Mouse (Mus musculus) heart, embryonic 13.5 days (tissue): ENCODE results near the gene Dgat2. TPM values are rescaled to one million over a fixed set of nuclear protein-coding genes. Genes with fewer than 3 reads are reported as not detected.

ENCODE experiments used
- ATAC-seq: fragments of 200-750 bp; cut with Nextera tagmentation; 2 replicates; pipeline ENCODE4 v1.8.0; 2017; ENCODE audit warnings: moderate TSS enrichment; ENCODE audit not compliant: insufficient number of reproducible peaks, low FRiP score, low TSS enrichment; ENCODE audit errors: extremely low read depth
- H3K27ac ChIP-seq: fragments of 300-500 bp; sonication (generic); replicated peaks from 2 replicates; pipeline ENCODE4 v1.5.1; 2015; ENCODE audit warnings: moderate library complexity, mild to moderate bottlenecking, inconsistent platforms
- H3K27me3 ChIP-seq: fragments of 300-500 bp; sonication (generic); replicated peaks from 2 replicates; pipeline ENCODE4 v1.6.1; 2015; ENCODE audit warnings: mild to moderate bottlenecking, inconsistent platforms
- H3K36me3 ChIP-seq: fragments of 300-500 bp; sonication (generic); 2 replicates; pipeline ENCODE4 v1.6.1; 2015; ENCODE audit warnings: mild to moderate bottlenecking, inconsistent platforms
- H3K4me1 ChIP-seq: fragments of 300-500 bp; sonication (generic); 2 replicates; pipeline ENCODE4 v1.6.1; 2015; ENCODE audit warnings: inconsistent platforms
- H3K4me2 ChIP-seq: fragments of 300-500 bp; sonication (generic); 2 replicates; pipeline ENCODE4 v1.6.1; 2015; ENCODE audit warnings: inconsistent platforms, mild to moderate bottlenecking, moderate library complexity
- H3K4me3 ChIP-seq: fragments of 300-500 bp; sonication (generic); 2 replicates; pipeline ENCODE4 v1.5.1; 2015; ENCODE audit warnings: moderate library complexity, mild to moderate bottlenecking, inconsistent platforms
- H3K9ac ChIP-seq: fragments of 300-500 bp; sonication (generic); 2 replicates; pipeline ENCODE4 v1.6.1; 2015; ENCODE audit warnings: inconsistent platforms, mild to moderate bottlenecking, moderate library complexity
- H3K9me3 ChIP-seq: fragments of 300-500 bp; sonication (generic); 2 replicates; pipeline ENCODE4 v1.6.1; 2016; ENCODE audit warnings: inconsistent platforms
- WGBS: fragments of 180-500 bp; shearing (Covaris S2); methylation state at CpG from one replicate; pipeline ENCODE4 v1.1.7; 2015; ENCODE audit warnings: mixed read lengths; 5-methylcytosine and 5-hydroxymethylcytosine counted together
- polyA plus RNA-seq: library from polyadenylated mRNA; unstranded; fragments of >200 nt; fragmentation: Nextera tagmentation; extraction: Ambion mirVana; gene quantifications from 2 replicates; pipeline ENCODE4 v1.2.1, GENCODE M21; 2015

The Dgat2 gene
- 10.6 and 13.0 TPM in 2 replicates for polyA plus RNA-seq

DNA sequence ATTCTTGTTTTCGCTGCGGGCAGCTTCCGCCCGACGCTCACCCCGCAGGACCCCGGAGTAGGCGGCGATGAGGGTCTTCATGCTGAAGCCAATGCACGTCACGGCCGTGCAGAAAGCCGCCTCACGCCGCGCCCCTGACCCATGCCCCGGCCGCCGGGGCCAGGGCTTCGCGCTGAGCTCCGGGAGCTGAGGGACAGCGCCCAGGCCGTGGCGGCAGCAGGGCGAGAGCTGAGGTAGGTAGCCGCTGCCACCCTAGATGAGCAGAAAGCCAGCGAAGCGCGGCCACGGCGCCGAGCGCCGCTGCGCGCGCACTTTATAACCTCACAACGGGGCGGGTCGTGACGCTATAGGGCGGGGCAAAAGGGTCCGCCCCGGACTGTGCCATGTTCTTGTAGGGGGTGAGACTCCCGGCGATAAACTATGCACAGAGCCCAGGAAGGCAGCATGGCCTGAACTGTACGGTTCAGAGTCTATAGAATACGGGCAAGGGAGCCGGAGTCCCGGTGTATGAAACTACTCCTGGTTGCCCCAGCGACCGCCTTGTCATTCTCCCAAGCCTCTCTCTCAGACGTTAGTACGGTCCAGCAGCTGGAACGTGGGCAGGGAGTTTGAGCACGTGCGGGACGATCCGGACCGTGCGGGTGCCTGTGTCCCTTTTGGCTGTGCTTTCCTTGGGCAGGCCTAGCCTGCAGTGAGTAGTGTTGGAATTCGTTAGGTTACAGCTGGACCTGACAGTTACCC lies at the start of gene Dgat2:
Gene Dgat2 (minus strand): TSS at position 288 of the 741 bp plus-strand sequence.
- H3K9ac ChIP-seq: peak within 1 kb of the TSS; percentile 88
- peaks cover 11% of the 10 kb centered on the region; the same call in 1 of the 2 replicates for H3K4me1 ChIP-seq
- peak; percentile 82 for ATAC-seq
- peak within 1 kb of the TSS; percentile 68 for H3K27ac ChIP-seq
- WGBS: under 1% methylated on average over 63 of the region's 63 CpGs
- H3K4me3 ChIP-seq: peak within 1 kb of the TSS; percentile 72
- H3K9me3 ChIP-seq: no peaks in the 10 kb centered on the region
- H3K4me2 ChIP-seq: peak within 1 kb of the TSS; percentile 98
- H3K36me3 ChIP-seq: no peaks in the 10 kb centered on the region
- peaks cover 30% of the 10 kb centered on the region for H3K27me3 ChIP-seq

DNA sequence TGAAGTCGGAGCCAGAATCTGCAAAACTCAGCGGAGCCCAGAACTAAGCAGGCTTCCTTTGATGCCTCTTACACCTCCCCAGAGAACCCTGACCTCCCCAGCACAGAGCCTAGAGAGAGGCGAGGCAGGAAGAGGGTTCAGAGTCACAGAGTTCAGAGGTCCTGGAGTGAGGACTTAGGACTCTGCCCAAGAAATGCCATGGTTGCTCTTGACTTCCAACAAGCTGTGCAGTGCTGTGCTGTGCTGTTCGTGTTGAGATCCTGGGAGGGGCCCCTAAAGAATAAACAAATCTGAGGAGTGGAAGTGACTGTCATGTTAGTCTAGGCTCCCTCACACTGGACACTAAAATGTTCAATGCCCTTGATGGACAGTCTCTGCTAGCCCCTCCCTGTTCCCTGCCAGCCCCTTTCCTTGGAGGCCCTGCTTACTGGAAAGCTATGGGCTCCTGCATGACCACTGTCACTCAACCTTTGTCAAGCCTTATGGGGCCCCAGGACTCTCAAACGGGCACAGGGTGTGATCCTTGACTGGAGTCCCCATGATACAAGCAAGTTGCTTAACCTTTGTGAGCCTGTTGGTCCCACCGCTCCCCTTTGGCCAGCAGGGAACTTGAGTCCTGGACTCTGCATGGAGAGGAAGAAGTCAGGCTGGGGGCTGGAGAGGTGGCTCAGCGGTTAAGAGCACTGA lies 47.7 kb upstream of the Dgat2 start:
- ATAC-seq: no peak

DNA sequence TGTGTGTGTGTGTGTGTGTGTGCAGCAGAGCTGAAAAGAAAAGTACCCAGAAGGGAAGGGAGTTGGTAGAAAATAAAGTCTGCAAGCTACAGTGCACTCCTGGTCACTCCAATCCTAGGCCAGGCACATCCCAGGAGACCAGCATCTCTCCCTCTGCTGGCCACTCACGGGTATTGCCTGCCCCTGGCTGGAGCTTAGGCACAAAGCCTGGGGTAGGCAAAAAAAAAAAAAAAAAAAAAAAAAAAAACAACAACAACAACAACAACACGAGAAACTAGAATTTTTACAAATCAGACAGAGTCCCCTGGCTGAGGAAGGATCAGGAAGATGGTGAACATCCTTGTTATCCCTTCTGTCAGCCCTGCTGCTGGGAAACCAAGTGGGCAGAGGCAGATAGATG lies 46.9 kb upstream of the Dgat2 start:
- 7% methylated on average over 2 of the region's 2 CpGs for WGBS

More for the DNA sequence above, 47.7 kb upstream of the Dgat2 start:
- Histone ChIP-seq H3K4me3 (no peak overlapping the region), H3K27ac (no peak overlapping the region), H3K4me1 (no peaks in the 10 kb centered on the region), H3K27me3 (no peaks in the 10 kb centered on the region), H3K36me3 (no peaks in the 10 kb centered on the region), H3K9ac (no peak overlapping the region), H3K4me2 (no peak overlapping the region), H3K9me3 (no peaks in the 10 kb centered on the region)
- WGBS: 68% methylated on average over 7 of the region's 7 CpGs

DNA sequence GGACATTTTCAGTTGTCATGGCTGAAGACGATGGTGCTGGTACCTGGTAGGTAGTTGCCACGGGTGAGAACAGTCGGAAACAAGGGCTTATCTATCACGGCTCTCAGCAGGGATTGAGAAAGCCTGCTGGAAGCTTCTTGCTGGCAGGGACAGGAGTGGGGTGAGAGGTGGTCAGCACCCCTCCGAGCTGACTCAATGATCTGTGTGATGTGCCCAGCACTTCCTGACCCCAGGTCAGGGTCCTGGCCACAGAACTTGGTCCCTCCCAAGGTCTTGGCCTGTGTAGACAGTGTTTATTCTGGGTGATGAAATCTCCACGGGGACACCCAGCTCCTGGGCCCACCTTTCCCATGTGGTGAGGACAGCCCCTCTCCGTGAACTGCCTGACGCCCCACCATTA lies 46.3 kb upstream of the Dgat2 start:
- Histone ChIP-seq H3K4me1 (no peaks in the 10 kb centered on the region), H3K4me3 (no peak overlapping the region), H3K9ac (no peak overlapping the region), H3K27me3 (no peaks in the 10 kb centered on the region), H3K9me3 (no peaks in the 10 kb centered on the region), H3K4me2 (no peak overlapping the region), H3K27ac (no peak overlapping the region), H3K36me3 (no peaks in the 10 kb centered on the region)
- 58% methylated on average over 8 of the region's 8 CpGs for WGBS
- ATAC-seq: no peak

More for the DNA sequence above, 46.9 kb upstream of the Dgat2 start:
- H3K9ac ChIP-seq: no peak overlapping the region
- H3K4me2 ChIP-seq: no peak overlapping the region
- no peak overlapping the region for H3K4me3 ChIP-seq
- no peak overlapping the region for H3K27ac ChIP-seq
- ATAC-seq: no peak
- H3K9me3 ChIP-seq: no peaks in the 10 kb centered on the region
- H3K4me1 ChIP-seq: no peaks in the 10 kb centered on the region
- no peaks in the 10 kb centered on the region for H3K27me3 ChIP-seq
- no peaks in the 10 kb centered on the region for H3K36me3 ChIP-seq

DNA sequence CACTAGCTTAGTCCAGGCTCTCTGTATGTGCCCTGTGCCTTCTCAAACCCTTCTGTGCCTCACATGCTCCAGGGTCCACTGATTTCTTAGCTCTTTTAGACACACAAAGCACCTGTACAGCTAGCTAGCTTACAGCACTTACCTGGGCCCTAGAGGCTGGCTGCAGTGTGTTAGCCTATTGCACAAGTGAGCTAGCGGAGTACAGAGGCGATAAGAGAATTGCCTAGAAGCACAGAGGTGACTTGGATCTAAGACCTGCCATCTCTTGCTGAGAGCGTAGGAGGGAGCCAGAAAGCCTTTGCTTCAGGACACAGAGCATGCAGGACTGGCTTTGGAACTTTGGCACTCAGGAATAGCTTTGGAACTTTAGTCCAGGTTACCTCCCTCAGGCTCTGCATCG lies 44.7 kb upstream of the Dgat2 start:
- Histone ChIP-seq H3K9me3 (no peaks in the 10 kb centered on the region), H3K4me1 (no peaks in the 10 kb centered on the region), H3K27me3 (no peaks in the 10 kb centered on the region; the same call in 1 of the 2 replicates), H3K27ac (no peak overlapping the region), H3K36me3 (no peaks in the 10 kb centered on the region), H3K9ac (no peak overlapping the region), H3K4me2 (no peak overlapping the region), H3K4me3 (no peak overlapping the region)
- 90% methylated on average over 4 of the region's 4 CpGs for WGBS
- no peak for ATAC-seq

DNA sequence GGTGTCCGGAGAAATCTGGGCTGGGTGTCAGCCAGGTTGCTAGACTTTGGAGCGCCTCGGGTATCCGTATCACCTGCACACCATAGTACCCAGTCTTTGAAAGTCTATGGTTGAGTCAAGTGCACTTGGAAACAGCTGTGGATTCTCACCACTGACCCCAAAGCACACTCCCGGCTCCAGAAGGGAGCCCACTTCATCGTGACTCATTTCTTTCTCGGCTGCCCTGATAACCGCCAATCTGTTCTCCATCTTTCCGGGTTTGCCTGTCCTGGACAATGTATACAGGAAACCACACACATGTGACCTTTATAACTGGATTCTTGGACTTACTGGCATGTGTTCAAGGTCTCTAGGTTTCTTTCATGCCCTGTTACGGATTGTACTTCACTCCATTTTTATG lies 44.1 kb upstream of the Dgat2 start:
- Histone ChIP-seq H3K4me2 (no peak overlapping the region), H3K4me1 (no peaks in the 10 kb centered on the region), H3K4me3 (no peak overlapping the region), H3K9ac (no peak overlapping the region), H3K27ac (no peak overlapping the region), H3K36me3 (no peaks in the 10 kb centered on the region), H3K27me3 (no peaks in the 10 kb centered on the region; the same call in 1 of the 2 replicates), H3K9me3 (no peaks in the 10 kb centered on the region)
- 77% methylated on average over 10 of the region's 10 CpGs for WGBS
- ATAC-seq: no peak

DNA sequence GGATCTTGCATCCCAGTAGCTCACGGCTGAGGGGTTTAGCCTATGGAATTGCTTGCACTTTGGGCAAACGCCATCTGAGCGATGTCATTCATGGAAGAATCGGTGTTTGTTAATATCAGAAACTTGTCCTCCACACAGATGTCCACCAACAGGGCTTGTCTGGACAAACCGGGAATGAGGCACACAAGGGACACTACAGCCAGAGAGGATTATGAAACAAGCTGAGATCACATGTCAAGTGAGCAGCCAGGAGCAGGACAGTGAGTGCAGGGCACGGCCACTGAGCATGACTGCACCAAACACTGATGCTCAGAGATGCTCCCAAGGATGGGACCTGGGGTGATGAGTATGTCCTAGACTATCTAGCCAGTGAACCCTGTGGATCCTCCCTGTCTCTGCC lies 42.9 kb upstream of the Dgat2 start:
- no peaks in the 10 kb centered on the region for H3K9me3 ChIP-seq
- H3K27ac ChIP-seq: no peak overlapping the region
- H3K36me3 ChIP-seq: no peaks in the 10 kb centered on the region
- no peak overlapping the region for H3K4me2 ChIP-seq
- H3K4me1 ChIP-seq: no peaks in the 10 kb centered on the region
- H3K27me3 ChIP-seq: no peaks in the 10 kb centered on the region; the same call in 1 of the 2 replicates
- 74% methylated on average over 6 of the region's 6 CpGs for WGBS
- no peak overlapping the region for H3K4me3 ChIP-seq
- no peak overlapping the region for H3K9ac ChIP-seq
- no peak for ATAC-seq

DNA sequence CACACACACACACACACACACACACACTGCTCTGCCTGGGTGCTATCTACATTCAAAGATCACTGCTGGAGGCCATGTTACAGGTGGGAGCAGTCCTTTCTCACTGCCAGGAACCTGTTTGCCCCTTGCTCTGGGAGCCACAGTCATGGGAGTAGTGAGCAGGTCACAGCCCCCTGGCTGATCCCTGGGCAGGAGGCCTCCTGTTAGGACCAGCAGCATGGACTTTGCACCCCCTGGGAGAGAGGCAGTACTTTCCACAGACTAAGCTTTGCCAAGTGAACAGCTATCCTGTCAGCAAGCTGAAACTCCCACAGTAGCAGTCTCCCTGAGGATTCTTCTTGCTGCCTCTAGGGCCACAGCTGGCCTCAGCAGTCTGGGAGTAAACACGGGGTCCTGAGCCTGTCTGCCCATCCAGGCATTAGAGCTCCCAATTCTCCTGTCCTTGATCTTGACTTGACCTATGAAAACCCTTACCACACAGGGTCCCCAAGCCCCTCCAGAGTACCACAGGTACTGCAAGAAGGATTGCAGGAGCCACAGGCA lies 42.2 kb upstream of the Dgat2 start:
- Histone ChIP-seq H3K27me3 (no peaks in the 10 kb centered on the region; the same call in 1 of the 2 replicates), H3K4me2 (no peak overlapping the region), H3K9me3 (no peaks in the 10 kb centered on the region), H3K4me3 (no peak overlapping the region), H3K27ac (no peak overlapping the region), H3K4me1 (no peaks in the 10 kb centered on the region), H3K36me3 (no peaks in the 10 kb centered on the region), H3K9ac (no peak overlapping the region)
- ATAC-seq: no peak
- 50% methylated on average over 1 of the region's 1 CpGs for WGBS

DNA sequence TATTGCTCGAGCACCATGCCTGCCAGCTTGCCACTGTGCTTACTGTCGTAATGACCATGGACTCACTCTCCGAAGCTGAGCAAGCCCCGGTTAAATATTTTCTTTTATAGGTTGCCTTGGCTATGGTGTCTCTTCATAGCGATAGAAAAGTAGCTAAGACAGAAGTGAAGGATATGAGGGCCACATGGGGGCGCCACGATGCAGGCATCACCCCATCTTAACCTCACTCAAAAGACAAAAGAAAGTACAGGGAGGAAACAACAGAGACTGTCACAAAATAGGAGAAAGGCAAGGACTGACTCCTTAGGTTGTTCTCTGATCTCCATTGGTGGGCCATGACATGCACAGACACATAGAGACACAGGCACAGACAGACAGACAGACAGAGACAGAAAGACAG lies 41.7 kb upstream of the Dgat2 start:
- H3K4me3 ChIP-seq: no peak overlapping the region
- H3K4me2 ChIP-seq: no peak overlapping the region
- no peaks in the 10 kb centered on the region for H3K9me3 ChIP-seq
- no peaks in the 10 kb centered on the region for H3K4me1 ChIP-seq
- ATAC-seq: no peak
- H3K9ac ChIP-seq: no peak overlapping the region
- WGBS: 69% methylated on average over 7 of the region's 7 CpGs
- H3K36me3 ChIP-seq: no peaks in the 10 kb centered on the region
- no peaks in the 10 kb centered on the region; the same call in 1 of the 2 replicates for H3K27me3 ChIP-seq
- H3K27ac ChIP-seq: no peak overlapping the region

DNA sequence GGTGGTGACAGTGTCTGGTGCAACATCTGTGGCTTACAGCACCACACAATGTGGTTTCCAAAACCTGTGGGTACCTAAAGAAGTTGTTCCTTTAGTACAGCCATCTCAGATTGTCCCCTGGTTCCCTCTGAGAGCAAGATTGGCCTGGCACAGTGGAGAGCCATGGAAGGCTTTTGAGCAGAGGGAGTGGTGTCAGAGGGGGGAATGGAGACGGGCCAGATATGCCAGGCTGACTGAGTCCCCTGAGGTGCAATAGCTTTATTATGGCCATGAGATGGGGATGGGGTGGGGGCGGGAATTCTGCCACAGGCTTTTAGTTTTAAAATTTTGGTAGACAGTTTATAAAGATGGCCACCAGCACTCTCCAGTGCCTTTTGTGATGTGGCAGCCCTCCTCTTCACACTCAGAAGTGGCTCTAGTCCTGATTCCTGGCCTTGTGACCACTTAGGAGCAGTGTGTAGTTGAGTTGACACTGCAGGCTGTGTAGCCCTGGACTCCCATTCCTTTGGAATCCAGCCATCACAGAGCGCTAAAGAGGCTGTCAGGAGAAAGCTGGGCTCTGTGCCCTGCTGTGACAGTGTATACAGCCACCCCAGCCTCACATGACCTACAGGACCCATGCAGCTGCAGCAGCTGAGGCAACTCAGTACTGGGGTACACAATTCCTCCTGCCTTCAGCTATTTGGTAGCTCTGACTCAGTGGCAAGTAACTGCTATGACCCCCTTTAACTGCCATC lies 35.0 kb upstream of the Dgat2 start:
- Histone ChIP-seq H3K9me3 (no peaks in the 10 kb centered on the region), H3K4me3 (no peak overlapping the region), H3K4me1 (peaks cover 44% of the 10 kb centered on the region), H3K36me3 (no peaks in the 10 kb centered on the region), H3K27ac (peak overlapping the region; percentile 83), H3K27me3 (no peaks in the 10 kb centered on the region), H3K4me2 (no peak overlapping the region), H3K9ac (no peak overlapping the region)
- WGBS: 59% methylated on average over 3 of the region's 3 CpGs
- peak; percentile 69; the same call in 1 of the 2 replicates for ATAC-seq

DNA sequence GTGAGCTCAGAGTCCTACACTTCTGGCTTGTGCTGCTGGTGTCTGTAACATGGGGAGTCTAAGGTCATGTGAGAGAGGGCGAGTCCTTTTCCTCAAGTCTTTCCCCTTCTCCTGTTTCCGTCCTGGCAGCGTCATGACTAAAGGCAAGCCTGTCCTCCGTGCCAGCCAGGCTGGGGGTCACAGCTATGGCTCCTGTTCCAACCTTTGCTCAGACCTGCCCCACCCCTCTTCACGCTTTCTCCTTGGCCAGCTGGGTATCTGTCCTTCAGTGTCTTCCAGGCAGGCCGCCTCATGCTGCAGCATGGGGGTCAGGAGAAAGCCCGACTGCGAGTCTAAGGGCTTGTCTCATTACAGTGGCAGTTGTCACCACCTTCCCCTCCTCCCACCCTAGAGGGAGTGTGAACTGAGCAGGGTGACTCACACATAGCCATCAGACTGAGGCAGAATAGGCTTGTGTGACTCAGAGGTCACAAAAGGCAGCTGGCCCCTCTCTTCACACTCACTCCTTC lies 32.9 kb upstream of the Dgat2 start:
- Histone ChIP-seq H3K4me2 (0 out of 2 replicates have a peak overlapping the region, but pooled peaks have one; percentile 9), H3K36me3 (no peaks in the 10 kb centered on the region), H3K4me1 (peaks cover 44% of the 10 kb centered on the region), H3K9me3 (no peaks in the 10 kb centered on the region), H3K27me3 (no peaks in the 10 kb centered on the region), H3K9ac (peak overlapping the region; percentile 40), H3K27ac (peak overlapping the region; percentile 66), H3K4me3 (no peak overlapping the region)
- ATAC-seq: peak; percentile 29; the same call in 1 of the 2 replicates
- 19% methylated on average over 8 of the region's 8 CpGs for WGBS
